Mouse (Mus musculus) heart, postnatal 25 days (tissue): ENCODE data around the gene AA986860. TPM values are rescaled to one million over a fixed set of nuclear protein-coding genes. Genes with fewer than 3 reads are reported as not detected.

Experiments used
- DNase-seq: peaks from one replicate; pipeline ENCODE4 v3.0.0; 2022; ENCODE audit warnings: low spot score
- intact Hi-C: fragments of 180-260 bp; cut with DNase I; formaldehyde crosslinking; loops from one replicate; pipeline ENCODE4 v1.15.1; 2025
- total RNA-seq, 2 experiments: library from RNA; stranded (reverse); gene quantifications; 2 replicates each; pipeline ENCODE4 v1.2.3; 2021

The AA986860 gene
- total RNA-seq, 2 experiments from 2014 or later: 0.31 to 0.64 TPM

DNA sequence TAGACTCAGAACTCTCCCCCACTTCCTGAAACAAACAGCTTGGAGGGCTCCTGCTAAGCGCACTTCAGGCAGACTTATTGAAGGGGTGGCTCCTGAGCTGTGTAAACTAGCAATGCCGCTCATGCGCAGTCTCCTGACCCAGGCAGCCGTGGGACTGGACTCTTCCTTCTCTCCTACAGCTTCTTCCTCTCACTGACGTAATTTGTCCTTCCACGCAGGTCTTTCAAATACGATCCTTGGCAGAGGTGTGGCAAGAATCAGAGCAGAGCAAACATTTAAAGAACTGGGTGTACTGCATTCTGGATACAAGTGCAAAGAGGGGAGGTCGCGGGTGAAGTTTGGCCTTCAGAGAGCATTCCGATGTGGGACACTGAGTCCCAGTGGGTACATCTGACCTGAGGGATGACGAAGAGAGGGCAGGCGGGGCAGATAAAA lies 32.3 kb downstream of the AA986860 start:
- intact Hi-C loops: no loop called here

DNA sequence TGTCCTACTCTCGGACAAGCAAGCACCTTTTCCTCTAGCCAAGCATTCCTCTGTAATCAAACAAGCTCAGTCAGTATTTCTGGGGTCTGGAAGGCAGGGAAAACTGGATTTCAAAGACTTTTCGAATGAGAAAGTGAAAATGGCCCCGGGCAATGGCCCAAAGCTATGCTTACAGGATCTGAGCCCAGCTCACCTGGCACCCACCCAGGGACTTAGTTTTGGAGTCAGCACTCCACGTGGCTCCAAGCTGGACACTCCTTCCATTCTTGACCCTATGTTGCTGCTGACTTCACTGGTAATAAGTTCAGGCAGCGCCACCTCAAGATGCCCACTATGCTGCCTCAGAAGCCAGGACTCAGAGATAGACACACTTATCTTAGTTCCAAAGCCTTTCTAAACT lies 35.3 kb downstream of the AA986860 start:
- no peak for DNase-seq

More for the DNA sequence above, 32.3 kb downstream of the AA986860 start:
- DNase-seq: no peak

DNA sequence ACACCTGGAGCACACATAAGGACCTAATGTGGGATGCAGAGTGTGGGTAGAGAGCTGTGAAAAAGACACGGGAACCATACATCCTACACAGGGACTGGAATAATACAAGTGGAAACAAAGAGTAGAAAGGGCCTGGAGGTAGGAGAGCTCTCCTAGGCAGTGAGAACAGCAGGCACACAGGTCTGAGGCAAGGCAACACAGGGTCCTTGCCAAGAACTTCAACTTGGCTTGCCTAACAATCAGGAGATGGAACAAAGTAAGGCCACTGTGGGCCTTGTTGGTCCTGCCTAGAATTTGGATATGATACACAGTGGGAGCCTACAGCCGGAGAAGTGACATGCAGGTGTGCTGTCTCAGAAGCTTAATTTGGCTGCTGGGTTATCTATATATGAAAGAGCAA lies 38.1 kb downstream of the AA986860 start:
- intact Hi-C loops: loop anchor here (5.0 kb wide), 1 partner anchor 78 kb away; no protein-coding TSS in a partner anchor
- no peak for DNase-seq

More for the DNA sequence above, 35.3 kb downstream of the AA986860 start:
- intact Hi-C loops: no loop called here

DNA sequence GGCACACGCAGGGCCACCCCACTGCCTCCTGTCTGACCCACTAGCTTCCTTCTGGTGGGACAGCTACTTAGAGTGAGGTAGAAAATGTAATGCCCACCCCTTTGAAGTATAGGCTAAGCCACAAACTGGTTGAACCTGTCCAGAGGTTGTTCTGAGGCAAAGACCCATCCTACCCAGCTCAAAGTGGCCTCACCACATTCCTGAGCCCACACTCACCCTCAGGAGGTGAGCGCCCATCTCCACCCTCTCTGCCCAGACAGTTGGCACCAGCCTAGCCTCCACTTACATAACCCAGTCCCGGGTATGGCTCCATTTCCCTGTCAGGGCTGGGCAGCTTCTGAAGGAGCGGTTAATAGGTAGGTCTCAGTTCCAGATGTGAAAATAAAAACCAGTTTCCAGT lies 38.7 kb downstream of the AA986860 start:
- intact Hi-C loops: loop anchor here (5.0 kb wide), 1 partner anchor 78 kb away; no protein-coding TSS in a partner anchor
- DNase-seq: no peak

DNA sequence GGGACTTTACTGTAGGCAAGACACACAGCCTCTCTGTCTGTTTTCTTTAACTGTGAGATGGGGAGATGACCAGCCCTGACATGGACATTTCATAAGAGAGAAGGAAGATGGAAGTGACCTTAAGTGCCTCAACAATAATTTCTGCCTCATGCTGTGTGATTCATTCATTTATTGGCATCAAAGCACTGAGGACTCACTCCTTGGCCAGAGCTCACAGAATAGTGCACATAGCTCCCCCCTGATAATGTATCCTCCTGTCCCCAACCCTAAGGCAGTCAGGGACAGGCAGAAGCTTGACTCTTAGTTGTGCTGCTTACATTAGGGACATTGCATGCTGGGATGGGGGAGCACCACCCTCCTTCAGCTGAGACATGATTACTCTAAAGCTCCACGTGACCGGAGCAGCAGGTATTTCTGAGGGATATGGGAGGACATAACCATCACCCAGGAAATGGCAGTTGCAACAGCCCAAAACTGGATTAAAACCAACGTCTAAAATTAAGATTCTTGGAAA lies 39.3 kb downstream of the AA986860 start:
- intact Hi-C loops: loop anchor here (5.0 kb wide), 1 partner anchor 79 kb away; no protein-coding TSS in a partner anchor
- DNase-seq: no peak

DNA sequence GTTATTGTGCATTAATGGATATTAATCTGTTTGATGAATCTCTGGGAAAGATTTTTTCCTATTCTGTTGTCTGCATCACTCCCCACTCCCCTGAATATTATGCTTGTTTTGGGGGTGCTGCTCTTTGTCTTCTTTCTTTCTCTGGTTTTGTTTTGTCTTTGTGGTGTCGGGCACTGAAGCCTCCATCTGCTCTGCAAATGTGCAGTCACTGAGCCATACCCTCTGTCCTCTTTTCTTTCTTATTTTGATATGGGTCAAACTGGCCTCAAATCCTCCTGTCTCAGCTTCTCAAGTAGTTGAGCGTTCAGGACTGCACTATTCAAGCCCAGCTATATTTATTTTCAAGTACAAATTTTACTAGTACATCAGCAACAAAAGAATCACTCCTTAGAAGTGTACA lies 43.5 kb downstream of the AA986860 start:
- DNase-seq: no peak
- intact Hi-C loops: no loop called here

DNA sequence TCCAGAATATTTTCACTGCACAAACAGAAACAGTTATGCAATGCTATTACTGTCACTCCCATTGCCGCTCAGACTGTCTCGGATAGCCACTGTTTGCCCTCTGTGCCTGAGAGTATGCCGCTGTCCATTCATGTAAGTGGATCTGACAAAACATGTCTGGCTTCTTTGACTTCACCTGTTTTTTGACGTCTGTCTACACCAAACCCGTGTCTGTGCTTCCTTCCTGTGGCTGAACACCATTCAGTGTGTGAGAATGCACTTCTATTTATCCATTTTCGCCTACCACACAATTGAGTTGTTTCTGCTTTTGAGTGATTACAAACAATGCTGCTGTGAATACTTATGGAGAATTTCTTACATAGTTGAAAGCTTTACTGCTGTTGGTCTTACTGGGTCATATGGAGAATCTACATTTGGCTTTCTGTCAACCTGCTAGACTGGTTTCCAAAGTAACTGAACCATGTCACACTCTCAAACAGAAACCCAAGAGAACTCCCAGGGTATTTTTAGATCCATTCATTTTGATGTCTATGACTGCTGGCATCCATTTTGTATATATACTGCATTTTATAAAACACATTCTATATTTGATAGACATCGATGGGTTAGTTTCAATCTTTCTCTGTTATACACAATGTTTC lies 44.0 kb downstream of the AA986860 start:
- intact Hi-C loops: no loop called here
- no peak for DNase-seq

DNA sequence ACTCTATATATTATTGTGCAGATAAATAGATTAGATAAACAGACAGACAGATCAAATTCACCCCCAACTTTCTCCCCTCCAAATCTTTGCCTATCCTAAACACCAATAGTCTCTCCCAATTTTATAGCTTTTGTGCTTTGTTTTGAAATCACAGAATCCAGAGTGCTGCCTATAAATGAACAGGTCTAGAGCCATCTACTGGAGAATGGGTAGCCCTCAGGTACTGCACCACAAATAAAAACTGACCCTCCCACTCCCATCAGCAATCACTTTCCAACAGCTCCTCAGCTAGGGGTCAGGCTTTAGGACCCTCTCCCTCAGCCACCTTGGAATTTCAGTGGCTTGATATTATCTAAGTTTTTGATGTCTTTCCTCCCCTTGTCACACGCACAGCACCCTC lies 44.9 kb downstream of the AA986860 start:
- DNase-seq: no peak
- intact Hi-C loops: no loop called here

DNA sequence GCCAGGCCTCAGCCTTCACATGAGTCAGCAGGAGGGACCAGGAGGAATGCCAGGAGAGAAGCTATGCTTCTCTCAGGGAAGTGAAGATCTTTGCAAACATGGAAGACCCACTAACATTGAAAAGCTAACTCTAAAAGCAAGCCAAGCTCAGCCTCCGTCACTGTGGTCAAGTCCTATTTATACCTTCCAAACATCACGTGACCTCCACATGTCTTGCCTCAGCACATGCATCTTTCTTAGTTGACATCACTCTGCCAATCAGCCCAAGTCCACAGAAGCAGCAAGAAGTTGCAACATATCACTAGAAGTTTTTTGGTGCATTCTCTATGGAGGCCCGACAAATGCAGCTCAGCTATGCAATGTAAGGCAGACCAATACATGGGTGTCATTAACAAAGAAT lies 48.1 kb downstream of the AA986860 start:
- no peak for DNase-seq
- intact Hi-C loops: loop anchor here (10.0 kb wide), 1 partner anchor 205 kb away; no protein-coding TSS in a partner anchor

DNA sequence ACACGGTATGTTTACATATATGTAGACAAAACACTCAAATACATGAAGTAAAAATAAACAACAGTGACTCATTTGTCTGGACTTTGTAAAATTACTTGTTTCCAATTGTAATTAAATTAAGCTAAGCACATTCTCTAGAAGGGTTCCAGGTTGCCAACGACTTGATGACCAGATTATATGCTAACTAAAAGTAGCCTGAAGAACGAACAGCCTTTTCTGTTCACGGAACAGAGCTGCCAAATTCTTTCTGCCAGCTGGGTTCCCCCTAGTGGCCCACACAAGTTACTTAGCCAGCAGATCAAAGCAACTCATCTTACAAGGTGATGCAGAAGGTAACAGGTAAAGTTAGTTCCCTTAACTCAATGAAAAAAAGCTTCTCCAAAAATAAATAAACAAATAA lies 52.3 kb downstream of the AA986860 start:
- DNase-seq: no peak
- intact Hi-C loops: loop anchor here (2.0 to 10.0 kb wide), 2 partner anchors 91 to 209 kb away; no protein-coding TSS in a partner anchor

DNA sequence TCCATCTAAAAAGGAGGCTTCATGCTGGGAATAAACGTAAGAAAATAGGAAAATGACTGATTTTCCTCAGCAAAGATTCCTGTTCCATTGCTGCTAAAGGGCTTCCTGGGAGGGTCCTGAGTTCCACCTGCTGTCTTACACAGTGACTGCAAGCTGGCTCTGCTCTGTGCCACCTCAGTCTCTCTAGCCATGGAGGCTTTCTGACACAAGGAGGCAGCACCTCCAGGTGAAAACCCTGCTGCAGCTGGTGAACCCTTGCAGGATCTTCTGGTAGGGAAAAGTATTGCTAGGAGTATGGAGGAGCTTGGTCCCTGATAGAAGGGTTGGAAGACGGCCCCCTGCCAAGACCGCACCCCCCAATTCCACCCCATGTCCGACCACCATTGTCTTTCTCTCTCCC lies 55.2 kb downstream of the AA986860 start:
- intact Hi-C loops: loop anchor here (10.0 kb wide), 1 partner anchor 212 kb away; no protein-coding TSS in a partner anchor
- DNase-seq: no peak

DNA sequence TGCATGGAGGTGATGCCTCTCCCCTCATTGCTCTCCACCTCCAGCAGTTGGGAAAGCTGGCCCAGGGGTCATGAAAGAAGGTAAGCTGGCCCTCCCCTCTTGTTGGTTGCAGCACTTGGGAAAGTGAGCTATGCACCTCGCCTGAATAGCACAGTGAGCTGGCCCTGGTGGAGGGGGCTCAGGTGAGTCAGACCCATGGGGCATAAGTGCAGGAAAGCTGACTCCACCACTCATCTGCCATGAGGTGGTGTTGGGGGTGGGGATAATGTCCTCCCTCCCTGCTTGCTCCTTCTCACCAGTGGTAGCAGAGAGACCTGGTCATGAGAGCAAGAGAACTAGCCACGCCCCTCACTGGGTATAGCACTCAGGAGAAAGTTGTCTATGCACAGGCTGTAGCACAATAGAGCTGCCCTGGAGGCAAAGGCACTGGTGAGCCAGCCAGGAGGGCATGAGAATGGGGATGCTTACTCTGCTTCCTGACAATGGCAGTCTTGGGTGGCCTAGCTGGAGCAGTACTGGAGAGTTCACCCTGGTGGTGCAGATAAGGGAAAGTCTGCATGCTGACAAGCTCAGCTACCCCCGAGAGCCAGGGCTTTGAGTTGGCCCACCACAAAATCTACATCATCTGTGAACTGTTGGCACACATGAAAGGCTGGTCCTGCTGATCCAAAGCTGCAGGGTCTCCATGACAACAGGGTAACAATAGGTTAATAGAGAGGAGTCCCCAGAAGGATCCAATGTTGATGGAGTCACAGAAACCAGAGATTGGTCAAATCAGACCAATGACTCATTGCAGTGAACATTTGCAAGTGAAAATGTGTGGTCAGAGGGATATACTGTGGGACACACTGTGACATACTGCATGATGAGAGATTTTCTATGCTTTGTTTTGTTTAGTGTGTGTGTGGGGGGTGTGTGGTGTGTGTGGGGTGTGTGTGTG lies 58.0 kb downstream of the AA986860 start:
- intact Hi-C loops: loop anchor here (10.0 kb wide), 2 partner anchors 215 to 265 kb away; no protein-coding TSS in a partner anchor
- no peak for DNase-seq

Other genes with a start within 250 kb of the AA986860 start
- not detected for gene Zp3r, start 102.4 kb upstream of the AA986860 start, total RNA-seq
- not detected for gene C4bp, start 70.3 kb upstream of the AA986860 start, total RNA-seq
- under 1 TPM in 1 of 2 experiments, not detected in 1; 0.23 TPM for gene Gm29427, start 16.2 kb upstream of the AA986860 start, total RNA-seq
- gene Yod1, start 14.6 kb upstream of the AA986860 start, total RNA-seq: 1 to 10 TPM; 4.6 to 5.8 TPM
- gene Pfkfb2, start 2.7 kb upstream of the AA986860 start, total RNA-seq: 10 to 100 TPM; 64.4 to 69.2 TPM
- gene Fcamr, start 68.9 kb downstream of the AA986860 start, total RNA-seq: under 1 TPM; 0.48 to 0.70 TPM
- gene Pigr, start 94.7 kb downstream of the AA986860 start, total RNA-seq: not detected
- 1 to 10 TPM; 1.2 to 2.4 TPM for gene Fcmr, start 133.7 kb downstream of the AA986860 start, total RNA-seq
- not detected for gene Il24, start 155.5 kb downstream of the AA986860 start, total RNA-seq
- not detected for gene Il20, start 179.5 kb downstream of the AA986860 start, total RNA-seq
- gene Il19, start 208.1 kb downstream of the AA986860 start, total RNA-seq: not detected